Mouse (Mus musculus) megakaryocyte-erythroid progenitor cell, adult 5-6 weeks (primary cell): ENCODE results near the gene Tk1. TPM values are rescaled to one million over a fixed set of nuclear protein-coding genes. Genes with fewer than 3 reads are reported as not detected.

Experiments used
- ATAC-seq: replicated peaks from 2 replicates; pipeline ENCODE4 v1.8.0; 2016; ENCODE audit warnings: mild to moderate bottlenecking, inconsistent platforms; ENCODE audit not compliant: severe bottlenecking, poor library complexity, low FRiP score, low TSS enrichment
- total RNA-seq, 2 experiments: library from RNA; stranded (forward) in 1 of 2; stranded (reverse) in 1 of 2; fragments of 200-1000, 215-1000 nt in 1 of 2; fragments of >200 nt in 1 of 2; fragmentation: Nextera tagmentation in 1 of 2; gene quantifications; 2 replicates each; pipeline ENCODE4 v1.2.3; 2014 to 2017

The Tk1 gene
- total RNA-seq (2014; fragmentation: Nextera tagmentation) (191 and 266 TPM in 2 replicates), total RNA-seq (2017) (46.7 and 52.5 TPM in 2 replicates)

DNA sequence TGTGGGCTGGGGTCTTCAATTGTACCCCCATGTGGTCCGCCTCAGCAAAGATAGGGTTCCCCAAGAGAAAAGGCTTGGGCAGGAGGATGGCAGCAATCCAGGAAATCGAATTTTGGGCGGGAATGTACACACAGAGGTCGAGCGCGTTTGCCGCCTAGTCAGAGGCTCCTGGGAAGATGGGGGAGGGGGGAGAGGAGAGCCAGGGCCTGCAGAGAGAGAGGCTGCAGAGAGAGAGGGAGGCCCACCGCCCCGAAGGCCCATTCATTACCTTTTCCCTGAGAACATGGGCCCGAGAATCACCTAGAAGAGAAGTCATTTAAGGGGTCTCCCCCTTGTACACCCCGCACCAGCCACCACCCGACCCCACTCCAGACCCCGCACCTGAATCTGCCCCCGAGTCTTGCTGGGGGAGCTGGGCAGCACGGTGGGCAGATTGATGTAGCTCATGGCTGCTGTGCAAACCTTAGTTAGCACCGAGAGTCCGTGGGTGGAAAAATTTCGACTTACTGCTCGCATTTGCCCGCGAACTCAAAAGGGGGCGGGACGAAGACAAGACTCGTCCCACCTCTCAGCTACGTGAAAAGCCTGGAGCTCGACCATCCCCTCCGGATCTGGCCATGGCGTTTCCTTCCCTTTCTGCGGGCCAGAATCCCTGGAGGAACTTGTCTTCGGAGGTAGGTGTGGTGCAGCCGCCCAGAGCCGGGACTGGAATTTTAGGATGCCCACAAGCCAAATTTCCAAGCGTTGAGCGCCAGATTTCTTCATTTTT is at the start of gene Tk1, which contains the start of gene Afmid:
Tk1 (minus strand) TSS at position 760 of the 769 bp plus-strand sequence.
Afmid (plus strand) TSS at position 592 of the 769 bp plus-strand sequence.
- peak; percentile 32 for ATAC-seq

DNA sequence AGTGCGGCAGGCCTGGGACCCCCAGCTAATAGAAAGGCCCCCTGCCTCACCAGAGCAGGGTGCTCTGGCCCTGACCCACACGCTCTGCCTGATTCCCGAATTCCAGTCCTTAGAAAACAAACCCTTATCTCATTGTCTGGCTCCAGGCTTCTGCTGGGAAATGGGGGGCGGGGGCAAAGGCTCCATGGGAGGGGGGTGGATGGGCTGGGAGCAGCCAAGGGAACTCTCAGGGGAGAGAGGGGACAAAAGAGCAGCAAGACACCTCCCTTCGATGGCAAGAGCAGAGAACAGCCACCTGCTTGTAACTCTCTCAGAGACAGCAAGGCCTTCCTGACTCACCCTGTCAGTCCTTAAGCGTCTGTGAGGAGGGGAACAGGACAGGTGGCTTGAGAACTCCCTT is 49.8 kb upstream of the Tk1 start:
- ATAC-seq, result no peak

DNA sequence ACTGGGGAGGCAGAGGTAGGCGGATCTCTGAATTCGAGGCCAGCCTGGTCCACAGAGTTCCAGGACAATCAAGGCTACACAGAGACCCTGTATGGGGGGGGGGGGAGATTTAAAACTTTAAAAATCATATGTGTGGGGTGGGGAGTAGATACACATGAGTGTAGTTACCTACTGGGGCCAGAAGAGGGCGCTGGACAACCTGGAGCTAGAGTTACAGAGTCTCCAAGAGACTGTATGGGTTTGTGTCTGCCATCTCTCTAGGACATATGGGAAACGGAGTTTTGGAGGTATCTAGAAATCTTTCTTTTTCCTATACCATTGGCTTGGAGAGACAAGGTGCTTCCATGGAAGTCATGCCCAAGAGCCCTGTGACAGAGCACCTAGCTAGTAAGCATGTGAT is 48.5 kb upstream of the Tk1 start:
- no peak for ATAC-seq

DNA sequence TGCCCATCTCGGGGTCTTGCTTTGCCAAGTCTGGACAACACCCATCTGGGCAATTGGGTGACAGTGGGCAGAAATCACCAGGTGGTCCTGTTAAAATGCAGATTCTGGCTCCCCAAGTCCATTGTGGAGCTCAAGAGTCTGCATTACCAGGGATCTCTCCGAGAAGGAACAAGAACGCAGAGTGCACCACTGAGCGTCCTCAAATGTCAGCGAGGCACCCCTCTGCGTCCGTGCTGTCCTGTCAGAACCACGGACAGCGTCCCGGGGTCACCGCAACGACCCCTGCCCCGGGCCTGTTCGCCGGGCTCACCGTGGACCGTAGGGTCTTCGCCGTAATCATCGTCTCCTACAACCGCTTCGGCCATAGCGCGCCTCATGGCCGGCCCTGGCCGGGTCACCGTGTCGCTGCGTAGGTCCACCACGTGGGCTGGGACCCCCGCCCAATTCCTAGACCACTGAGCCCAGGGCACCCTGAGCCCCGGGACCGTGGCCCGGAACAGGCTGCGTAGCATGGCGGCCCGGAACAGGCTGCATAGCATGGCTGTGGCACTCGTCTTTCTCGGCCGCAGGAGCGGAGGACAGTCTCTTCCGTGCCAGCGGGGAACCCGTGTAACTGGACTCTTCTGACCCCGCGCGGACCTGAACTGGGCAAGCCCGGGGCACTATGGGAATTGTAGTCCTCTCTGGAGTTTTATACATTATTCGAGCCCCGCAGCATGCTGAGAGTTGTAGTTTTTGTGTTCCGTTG is 47.1 kb upstream of the Tk1 start, which contains the start of gene Tha1:
Tha1 (minus strand) TSS at position 621 of the 748 bp plus-strand sequence.
- peak; percentile 28 for ATAC-seq

DNA sequence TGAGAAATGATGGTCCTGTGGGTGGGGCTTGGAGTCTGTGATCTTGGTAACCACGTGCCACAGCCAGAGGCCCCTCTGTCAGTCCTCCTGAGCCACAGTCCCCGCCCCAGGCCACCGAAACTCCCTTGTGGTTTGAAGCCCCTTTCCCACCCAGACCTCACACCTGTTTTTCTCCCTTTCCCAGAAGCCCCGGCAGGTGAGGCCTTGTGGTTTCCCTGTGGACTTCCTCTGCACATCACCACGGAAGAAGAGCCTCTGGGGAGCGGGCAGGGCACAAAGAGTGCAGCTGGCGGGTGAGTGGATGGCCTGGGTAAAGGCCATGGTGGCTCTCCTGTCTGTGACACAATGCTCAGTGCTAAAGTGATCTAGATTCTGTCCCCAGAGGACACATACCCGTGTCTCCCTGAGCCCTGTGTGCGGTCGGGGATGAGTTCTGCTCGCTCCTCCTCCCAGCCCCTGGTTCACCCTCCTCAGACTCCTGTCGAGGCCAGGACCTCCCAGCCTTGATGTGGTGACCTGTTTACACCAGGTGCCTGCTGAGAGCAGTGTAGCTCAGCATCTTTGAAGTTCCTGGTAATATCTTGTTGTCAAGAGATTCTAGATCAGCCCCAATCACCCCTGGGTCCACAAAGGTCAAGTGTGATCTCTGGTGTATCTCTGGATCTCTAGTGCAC is 46.2 kb upstream of the Tk1 start:
- ATAC-seq, result no peak

DNA sequence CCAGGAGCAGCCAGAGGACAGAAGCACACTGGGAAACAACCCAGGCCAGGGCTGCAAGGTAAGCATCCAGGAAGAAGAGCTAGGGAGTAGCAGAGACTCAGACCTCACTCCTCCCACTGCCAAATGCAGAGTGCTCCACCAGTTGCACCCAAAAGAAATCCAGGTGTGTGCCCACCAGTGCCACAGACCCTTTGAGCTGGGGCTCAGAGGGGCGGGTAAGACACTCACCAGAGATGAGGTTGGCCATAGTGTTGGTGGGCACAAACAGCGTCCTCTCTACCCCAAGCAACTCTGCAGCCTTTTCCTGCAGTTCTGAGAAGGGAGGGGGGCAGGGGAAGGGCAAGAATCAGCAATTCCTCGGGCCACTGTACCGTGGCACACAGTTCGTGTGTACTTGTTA is 45.5 kb upstream of the Tk1 start:
- no peak for ATAC-seq

DNA sequence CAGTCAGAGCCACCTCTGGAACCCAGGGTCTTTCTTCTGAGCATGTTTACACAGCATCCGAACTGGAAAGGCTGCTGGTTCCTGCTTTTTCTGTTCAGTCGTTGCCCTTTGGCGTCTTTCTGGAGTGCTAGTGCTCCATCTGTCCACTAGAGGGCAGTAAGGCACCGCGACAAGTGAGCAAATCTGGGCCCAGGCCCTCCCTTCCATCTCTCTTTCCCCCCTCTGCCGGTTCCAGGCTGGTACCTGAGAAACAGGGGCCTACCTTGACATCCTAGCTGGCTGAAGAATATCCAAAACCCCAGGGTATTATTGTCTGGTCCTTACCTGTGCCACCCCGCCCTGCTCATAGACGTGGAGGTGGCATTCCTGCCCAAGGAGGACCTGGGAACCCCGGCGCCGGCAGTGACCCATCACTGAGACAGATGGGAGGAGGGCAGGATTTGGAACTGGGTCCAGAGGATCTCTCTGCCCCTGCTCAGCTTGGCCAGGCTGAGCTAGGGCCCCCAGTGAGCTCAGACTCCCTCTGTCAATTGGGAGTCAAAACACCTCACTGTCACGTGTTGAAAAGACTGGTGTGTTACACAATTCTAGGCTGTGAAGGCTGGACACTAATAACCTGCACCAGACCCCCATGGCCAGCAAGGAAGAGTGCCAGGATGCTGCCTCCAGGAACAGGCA is 44.9 kb upstream of the Tk1 start:
- ATAC-seq, result peak; percentile 51

DNA sequence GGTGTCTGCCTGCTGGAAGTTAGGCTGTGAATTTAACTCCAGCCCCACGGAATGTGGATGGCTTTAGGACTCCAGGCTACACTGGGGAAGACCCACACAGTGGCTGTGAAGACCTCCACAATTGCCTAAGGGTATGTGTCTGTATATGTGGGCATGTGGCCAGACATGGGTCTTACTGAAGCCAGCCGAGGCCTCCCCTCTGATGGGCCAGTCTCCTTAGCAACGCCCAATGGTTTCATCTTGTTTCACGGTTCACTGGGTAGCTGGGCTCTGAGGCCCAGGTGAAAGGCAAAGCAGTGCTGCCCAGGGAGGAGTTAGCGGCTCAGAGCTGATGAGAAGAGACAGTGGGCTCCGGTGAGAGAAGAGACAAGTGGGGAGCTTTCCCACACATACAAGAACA is 40.1 kb upstream of the Tk1 start:
- no peak for ATAC-seq

DNA sequence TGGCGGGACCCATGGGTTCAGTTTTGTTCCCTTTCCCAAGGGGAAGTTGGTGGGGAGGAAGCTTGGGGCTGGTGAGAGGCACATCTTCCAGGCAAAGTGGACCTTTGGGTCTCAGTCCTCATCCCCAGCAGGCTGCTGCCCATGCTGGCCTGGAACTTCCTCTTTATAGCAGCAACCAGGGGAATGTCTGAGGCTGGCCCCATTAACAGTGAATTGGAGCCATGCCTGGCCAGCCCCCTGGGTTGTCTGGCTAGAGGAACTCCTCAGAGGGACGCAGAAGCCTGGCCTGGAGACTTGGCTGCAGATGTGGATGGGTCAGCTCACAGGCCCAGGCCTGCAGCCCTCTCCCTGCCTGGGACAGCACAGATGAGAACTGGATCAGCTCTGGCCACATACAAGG is 38.9 kb upstream of the Tk1 start:
- ATAC-seq, result no peak

DNA sequence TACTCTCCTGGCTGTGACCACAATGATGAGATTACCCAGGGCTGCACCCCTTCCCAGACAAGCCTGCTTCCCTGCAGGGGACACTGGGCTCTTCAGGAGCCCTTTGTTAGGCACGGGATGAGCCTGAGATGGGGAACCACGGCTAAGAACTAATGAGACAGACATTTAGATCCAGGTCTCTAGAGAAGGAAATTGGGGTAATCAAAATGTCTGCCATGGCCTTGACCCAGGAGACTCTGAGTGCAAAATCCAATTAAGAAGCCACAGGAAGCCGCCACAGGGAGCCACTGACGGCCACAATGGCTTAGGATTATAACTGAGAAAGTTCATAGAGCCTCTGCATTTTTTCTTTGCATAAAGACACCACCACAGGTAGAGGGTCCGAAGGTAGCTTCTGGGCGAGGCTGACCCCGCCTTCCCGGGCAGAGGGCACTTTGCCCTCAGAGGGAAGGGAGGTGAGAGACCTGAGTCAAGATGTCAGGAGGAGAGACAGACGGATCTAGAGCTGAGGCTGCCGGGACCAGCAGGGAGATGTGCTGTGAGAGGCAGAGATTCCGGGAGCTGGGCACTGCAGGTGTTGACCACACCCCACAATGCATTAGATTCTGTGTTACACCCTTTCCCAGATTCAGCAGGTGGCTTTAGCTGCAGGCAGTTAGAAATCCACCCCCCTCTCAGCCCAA is 37.4 kb upstream of the Tk1 start:
- ATAC-seq, result no peak

DNA sequence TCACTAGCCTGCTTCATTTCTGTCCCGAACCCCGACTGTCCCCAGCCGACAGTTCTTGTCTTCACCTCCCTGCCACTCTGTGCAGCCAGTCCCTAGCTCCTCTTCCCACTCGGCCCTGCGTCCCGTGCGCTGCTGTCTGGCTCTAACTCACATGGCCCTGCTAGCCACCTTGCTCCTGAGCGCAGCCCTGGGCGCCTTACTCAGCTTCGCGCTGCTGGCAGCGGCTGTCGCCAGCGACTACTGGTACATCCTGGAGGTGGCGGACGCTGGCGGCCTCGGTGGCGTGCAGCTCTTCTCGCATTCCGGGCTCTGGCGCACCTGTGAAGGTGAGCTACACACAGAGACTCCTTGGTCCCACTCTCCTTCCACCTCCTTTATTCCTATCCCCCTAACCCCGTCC is 34.7 kb upstream of the Tk1 start, which contains the start of gene Tmem235:
Tmem235 (plus strand) TSS at position 152 of the 400 bp plus-strand sequence.
- peak; percentile 25; the same call in 1 of the 2 replicates for ATAC-seq

DNA sequence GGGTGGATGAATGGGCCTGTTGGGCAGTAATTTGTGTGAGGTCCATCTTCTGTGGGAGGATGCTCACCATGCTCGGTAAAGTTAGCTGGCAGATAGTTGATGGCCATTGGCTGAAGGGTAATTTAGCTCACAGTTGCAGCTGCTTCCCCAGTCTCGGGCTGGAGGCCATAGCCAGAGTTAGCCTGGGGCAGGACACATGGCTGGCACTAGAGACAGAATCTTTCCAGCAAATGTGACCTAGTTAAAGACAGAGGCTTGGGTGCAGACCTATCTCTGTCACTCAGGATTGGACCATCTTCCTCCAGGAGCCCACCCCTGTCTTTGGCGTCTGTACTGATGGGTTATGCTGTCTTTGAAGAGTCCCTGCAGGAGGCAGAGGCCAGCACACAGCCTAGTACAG is 32.5 kb upstream of the Tk1 start:
- no peak for ATAC-seq

DNA sequence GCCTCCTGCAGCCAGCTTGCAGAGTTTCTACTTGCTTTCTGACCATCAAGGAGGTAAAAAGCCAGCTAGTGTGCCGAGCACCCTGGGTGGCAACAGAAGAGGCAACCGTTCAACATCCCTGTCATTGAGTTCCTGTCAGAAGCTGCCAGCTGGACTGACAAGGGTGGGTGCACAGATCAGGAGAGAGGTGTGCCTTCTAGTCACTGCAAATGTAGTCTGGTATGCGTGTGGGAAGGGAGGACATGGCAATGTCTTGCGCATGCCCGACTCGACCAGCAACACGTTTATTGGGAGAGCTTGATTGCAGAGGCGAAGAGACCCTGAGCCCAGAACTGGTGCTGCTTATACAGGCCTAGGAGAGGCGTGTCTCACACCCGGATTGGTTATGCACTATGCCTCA is 31.6 kb upstream of the Tk1 start:
- ATAC-seq, result no peak

DNA sequence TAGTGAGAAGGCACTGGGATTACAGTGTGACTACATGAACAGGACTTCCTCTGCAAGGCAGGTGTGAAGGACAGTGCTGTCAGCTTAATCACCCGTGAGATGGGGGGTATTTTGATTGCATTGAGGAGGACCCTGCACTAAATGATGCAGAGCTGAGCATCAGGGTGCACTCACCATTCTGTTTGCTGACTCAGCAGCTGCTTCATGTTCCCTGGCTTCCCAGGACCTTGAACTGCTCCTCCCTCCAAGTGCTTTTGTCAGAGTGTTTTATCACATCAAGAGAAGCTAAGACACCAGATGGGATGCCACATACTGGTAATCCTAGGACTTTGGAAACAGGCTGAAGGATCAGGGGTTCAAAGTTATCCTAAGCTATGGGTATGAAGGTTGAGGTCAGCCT is 30.1 kb upstream of the Tk1 start:
- ATAC-seq, result no peak

DNA sequence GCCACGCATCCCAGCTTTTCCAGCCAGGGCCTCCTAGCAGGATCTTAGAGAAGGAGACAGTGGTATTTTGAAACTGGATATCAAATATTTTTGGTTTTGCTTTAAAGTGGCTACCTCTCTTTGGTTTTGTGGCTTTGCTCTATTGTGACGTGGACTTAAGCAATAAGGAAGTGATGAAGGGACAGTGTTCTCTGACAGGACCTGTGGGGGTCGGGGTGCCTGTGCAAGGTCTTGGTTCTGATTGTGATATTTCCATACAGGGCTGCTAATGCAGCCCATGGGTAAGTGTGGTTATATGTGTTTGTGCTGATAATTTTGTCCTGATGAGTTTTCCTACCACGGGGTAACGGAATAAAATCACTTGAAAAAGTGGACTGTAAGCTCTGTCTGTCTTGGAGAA is 29.5 kb upstream of the Tk1 start:
- no peak for ATAC-seq

DNA sequence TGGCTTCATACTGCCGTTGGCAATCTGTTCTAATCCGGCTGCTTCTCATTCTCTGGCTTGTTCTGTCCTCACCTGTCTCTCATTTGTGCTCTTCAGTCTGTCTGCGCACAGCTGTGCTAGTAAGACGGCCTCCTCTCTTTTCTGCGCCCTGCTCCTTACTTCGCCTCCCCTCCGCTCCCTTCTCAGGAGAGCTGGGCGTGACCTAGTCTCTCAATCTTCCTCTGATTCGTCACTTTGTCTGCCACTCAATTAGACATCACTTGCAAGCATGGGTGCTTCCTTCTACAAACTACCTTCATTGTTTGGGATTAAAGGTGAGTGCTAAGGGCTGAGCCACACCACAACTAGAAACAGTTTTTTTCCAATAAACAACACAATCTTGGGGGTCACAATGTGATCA is 28.3 kb upstream of the Tk1 start:
- ATAC-seq, result no peak

DNA sequence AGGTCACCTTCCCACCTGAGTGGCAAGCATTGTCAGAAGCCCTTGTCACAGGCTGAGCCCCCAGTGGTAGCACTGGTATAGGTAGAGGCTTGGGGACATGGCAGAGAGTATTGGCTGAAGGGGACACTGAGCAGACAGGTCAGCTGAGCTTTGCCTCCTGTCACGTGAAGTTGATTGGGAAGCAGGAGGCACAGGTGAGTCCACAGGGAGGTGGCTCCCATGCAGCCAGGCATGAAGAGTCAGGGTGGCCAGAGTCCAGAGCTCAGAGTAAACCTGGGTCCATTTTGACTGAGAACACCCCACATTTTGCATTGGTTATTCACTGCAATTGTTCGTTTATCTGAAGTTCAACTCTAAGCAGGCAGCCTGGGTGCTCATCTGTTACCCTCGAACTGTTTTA is 27.0 kb upstream of the Tk1 start:
- no peak for ATAC-seq

DNA sequence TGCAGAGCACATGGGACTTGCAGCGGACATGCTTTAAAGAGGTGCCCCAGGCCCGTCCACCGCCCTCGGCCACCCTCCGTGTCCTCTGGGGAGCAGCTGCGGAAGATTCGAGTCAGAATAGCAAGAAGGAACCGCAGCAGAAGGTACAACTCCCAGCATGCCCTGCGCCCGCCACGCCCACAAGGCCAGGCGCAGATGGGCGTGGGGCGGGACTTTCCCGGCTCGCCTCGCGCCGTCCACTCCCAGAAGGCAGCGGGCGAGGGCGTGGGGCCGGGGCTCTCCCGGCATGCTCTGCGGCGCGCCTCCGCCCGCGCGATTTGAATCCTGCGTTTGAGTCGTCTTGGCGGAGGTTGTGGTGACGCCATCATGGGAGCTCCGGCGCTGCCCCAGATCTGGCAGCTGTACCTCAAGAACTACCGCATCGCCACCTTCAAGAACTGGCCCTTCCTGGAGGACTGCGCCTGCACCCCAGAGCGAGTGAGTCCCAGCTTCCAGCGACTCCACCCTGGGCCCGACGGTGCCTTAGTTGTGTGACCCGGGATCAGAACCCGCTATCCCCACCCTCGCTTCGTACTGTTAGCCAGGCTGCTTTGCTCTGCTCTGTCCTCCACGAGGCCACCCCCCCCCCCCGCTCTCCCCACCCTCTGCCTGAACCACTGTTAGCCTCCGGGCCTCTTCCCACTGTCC is 23.2 kb upstream of the Tk1 start, which contains the start of gene Birc5:
Birc5 (plus strand) TSS at position 267 of the 687 bp plus-strand sequence.
- ATAC-seq, result peak; percentile 92
